Mouse (Mus musculus) adrenal gland, adult 8-10 months (tissue): ENCODE data around the gene Zfp182. TPM values are rescaled to one million over a fixed set of nuclear protein-coding genes. Genes with fewer than 3 reads are reported as not detected.

Experiments used
- DNase-seq: peaks from one replicate; pipeline ENCODE4 v3.0.0; 2022
- total RNA-seq, 4 experiments: library from RNA; stranded (reverse); gene quantifications; 2 replicates each; pipeline ENCODE4 v1.2.4; 2022

Zfp182 gene
- total RNA-seq = 10 to 100 TPM in 2 of 4 experiments, 1 to 10 TPM in 2; 6.6 to 16.0 (median 10.8) TPM

DNA sequence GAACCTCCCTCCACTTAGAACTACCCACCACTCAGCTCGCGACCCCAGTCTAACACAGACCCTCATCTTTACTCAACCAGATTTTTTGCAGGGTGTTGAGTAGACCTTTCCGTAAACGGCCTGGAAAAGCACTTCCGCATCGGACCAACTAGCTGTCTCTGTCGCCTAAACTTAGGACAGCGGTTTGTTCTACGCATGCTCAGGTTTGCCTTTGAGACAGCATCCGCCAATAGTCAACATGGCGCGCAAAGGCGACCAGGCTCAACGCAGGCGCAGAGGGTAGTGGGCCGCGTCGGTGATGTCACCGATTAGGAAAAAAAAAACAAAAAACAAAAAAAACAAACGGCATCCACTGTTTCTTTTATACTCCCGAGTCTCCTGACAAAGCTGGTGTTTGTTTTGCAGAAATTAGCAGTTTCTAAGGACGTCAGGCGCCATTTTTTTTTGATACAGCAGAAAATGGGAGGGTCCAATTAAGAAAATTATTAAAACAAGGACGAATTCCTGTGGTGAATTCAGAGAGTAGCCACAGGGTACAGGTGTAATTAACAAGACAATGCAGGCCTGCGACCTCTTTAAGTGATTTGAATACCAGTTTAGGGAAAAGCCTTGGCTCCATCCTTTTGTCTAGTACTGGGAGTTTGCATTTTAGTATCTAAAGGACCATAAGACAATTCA is at the start of gene Zfp182:
Zfp182 (minus strand) TSS at position 451 of the 678 bp plus-strand sequence.
- DNase-seq = peak; percentile 77

DNA sequence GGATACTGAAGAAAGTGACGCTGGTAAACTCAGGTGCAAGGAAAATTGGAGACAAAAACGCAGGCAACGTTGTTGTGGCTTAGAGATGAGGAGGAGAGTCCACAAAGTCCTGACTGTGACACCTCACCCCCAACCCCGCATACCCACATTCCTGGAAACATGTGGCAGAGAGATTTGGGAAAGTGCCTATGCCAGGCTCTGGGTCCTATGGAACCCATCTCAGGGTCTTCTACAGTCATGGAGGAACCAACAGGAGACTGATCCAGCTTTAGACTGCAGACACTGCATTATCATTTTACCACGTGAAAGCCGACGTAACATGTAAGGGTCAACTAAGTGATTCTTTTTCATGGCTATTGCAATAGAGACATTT is 27.7 kb upstream of the Zfp182 start:
- no peak for DNase-seq

DNA sequence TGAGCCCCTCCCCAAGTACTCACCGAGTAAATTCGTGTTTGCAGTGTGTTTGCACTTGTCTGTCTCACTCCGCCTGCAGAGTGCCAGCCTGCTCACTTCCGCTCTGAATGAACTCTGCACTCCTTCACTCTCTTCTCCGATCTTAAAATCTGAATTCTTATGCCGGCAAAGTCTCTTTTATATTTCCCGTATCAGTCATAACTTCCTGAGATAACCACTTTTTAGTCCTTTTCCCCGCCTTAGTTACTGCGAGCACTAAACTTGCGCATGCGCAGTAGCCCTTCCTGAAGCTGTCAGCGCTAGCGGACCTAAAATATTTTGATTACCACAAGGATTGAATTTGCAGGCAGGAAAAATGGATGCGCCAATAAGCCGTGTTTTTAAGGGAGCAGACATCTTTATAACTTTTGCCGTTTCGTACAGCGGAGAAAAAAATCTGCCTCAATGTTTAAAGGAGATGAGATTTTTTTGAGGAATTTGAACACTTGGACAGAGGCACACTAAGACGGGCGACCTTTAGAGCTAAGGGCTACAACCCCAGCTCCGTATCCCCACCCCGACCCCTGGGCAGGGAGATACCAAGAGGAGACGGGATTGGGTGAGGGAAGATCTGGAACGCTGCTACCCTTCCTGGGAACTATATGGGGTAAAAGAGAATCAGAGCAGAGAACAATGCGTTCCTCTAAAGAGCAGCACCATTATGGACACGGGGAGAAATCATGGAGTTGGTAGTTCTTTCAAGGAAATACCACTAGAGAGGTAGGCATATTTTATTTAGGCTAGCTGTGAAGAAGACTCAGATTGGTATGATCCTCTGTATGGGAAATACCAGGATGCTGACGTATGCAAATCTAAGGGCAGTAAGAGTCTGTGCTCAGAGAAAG is 27.1 kb upstream of the Zfp182 start, which contains the start of gene Zfp300:
Zfp300 (minus strand) TSS at position 545 of the 884 bp plus-strand sequence.
- peak; percentile 74 for DNase-seq

DNA sequence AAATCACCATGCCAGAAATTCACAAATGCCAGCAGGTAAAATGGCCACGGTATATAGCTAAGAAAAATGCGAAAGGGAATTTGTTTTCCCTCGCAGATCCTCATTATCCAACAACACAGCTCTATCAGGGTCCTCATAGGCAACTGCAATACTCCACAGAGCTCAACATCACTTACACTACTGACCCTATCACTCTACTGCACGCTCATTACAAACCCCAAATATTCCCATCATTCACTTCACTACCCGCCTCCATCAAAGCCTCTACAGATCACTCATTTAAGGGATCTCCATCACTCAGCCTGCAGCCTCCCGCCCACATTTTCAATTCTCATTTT is 26.5 kb upstream of the Zfp182 start:
- no peak for DNase-seq

DNA sequence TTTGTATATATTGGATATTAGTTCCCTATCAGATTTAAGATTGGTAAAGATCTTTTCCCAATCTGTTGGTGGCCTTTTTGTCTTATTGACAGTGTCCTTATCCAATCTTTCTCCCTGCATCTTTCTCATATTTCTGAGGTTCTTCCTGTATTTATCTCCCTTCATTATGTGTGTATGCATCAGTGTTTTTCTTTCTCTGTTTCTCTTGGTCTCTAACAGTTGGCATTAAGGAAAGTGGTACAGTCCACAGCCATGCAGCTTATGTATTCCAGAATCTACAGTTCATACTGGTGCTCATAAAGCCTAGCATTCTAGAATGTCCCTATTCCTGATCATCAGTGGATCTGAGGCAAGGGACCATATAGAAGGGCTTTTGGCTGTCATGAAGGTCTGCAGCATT is 6.0 kb upstream of the Zfp182 start, which contains the start of gene Spaca5:
Spaca5 (plus strand) TSS at position 301 of the 400 bp plus-strand sequence.
- no peak for DNase-seq

DNA sequence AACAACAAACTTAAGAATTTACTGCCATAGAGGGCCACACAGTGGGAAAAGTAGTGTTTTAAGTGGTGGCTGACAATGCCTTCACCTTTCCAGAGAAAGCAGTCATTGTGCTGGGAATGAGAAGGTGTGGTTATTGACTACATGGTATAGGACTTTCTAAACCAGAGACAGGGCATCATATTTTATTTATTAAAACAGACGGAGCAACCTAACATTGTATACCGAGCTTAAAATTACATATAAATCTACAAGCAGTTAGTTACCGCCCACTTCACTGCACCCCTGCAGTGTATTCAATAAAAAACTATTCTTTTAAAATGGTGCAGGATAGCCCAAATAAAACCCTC is 401 bp upstream of the Zfp182 start:
- no peak for DNase-seq

DNA sequence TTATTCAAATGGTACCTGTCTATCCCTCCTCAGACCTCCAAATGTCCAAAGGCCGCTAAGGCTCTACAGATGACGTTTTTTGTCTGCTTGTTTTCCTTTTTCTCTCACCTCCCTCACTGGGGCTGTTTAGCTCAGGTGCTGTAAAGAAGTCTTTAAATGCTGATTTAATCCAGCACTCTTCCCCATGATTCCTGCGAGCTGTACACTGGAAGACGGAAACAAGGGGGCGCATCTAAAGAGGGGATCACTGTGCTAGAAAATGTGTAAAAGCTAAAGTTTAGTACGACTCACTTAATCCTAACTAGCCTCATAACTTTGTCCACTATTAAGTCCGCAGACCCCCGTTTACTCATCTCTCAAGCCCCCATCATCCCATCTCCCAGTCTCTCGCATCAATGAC is 656 bp downstream of the Zfp182 start:
- DNase-seq = no peak

DNA sequence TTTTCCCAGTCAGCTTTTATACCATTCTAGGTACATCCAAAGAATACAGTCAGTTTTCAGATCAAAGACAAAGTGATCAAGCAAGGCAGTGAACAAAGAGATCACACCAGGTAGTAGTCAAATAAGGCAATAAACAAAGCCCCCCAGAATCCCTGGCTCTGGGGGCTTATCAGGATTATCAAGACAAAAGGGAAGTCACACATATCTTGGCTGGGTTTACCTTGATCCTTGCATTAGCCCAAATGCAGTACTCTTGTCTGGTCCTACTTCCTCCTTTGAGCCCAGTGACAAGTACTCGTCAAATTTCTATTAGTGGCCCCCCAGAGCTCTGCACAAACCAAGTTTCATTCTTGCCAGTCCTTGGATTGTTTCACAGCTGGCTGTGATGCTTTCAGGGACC is 81.2 kb downstream of the Zfp182 start:
- DNase-seq = no peak

Other genes with a start within 250 kb of the Zfp182 start
- 10 to 100 TPM; 24.7 to 50.1 (median 29.6) TPM for gene Timp1, start 192.2 kb downstream of the Zfp182 start, total RNA-seq
- 10 to 100 TPM in 3 of 4 experiments, 1 to 10 TPM in 1; 8.9 to 14.0 (median 11.8) TPM for gene Syn1, start 141.3 kb downstream of the Zfp182 start, total RNA-seq
- 10 to 100 TPM in 3 of 4 experiments, 1 to 10 TPM in 1; 9.1 to 14.8 (median 12.3) TPM for gene Cfp, start 130.8 kb downstream of the Zfp182 start, total RNA-seq
- 10 to 100 TPM; 15.9 to 22.2 (median 17.8) TPM for gene Elk1, start 111.7 kb downstream of the Zfp182 start, total RNA-seq
- 10 to 100 TPM; 34.0 to 41.0 (median 40.8) TPM for gene Uxt, start 100.3 kb downstream of the Zfp182 start, total RNA-seq
- gene Spaca5, start 6.1 kb upstream of the Zfp182 start, total RNA-seq = not detected
- 1 to 10 TPM; 1.7 to 3.4 (median 2.8) TPM for gene Zfp300, start 27.2 kb upstream of the Zfp182 start, total RNA-seq
- gene Ssxa1, start 53.5 kb upstream of the Zfp182 start, total RNA-seq = not detected
- gene Gm21876, start 113.3 kb upstream of the Zfp182 start, total RNA-seq = not detected